Mouse (Mus musculus): Measurements from ENCODE around the gene Tmem74b.

DNA sequence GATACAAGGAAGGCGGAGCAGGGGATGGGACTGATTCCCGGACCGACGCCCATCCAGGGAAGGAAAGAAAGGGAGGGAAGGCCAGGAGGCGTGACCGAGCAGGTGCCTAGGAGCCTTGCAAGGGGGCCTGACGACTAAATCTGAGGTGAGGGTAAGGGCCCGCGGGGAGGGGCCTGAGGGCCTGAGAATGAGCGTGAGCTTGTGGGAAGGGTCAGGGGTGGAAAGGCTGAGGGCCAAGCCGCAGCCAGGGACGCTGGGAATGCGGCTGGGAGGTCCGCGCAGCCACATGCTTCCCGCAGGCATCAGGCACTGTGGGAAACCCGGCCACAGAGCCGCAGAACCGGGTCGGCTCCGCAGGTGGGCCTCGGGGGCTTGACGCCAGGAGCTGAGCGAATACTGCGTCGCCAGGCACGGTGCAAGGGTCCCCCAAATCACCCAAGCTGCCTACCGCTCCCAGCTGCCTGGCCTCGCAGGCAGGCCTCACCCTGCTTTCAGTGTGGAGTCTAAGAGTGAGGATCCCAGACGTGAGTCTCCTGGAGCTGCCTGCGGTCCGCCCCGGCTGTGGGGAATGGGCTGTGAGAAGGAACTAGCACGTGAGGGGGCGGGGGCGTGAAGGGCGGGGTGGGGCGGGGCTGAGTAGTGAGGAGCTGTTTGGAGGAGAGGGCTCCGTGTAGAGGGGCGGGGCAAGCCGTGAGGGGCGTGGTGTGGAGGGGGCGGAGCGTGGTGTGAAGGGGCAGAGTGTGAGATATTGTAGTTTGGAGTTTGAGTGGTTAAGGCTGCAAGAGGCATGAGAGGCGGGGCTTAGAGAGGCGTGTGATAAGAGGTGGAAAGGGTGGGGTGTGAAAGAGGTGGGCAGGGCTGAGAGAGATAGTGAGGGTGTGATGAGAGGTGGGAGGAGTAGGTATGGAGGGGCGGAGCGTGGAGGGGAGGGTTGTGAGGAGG lies 31.5 kb upstream of the Tmem74b start:
- no peak for TF ChIP-seq CTCF (IDR thresholded peaks at IDR 0.05; ENCODE audit: control insufficient read depth, insufficient read depth, low read length)
- TF ChIP-seq POLR2A (IDR thresholded peaks at IDR 0.05; ENCODE audit: borderline replicate concordance, control insufficient read depth, low read depth, low read length), result no peak
